Mouse (Mus musculus) megakaryocyte, embryonic 14.5 days (primary cell): ENCODE measurements at regions not wholly inside any gene's neighbourhood (a gene's known extent, or its start where the extent isn't known, plus 50 kb on each side); places are given as distances from the start of the nearest gene placed in this dataset.

Experiments used
- H3K27me3 ChIP-seq: replicated peaks from 2 replicates; pipeline ENCODE3; 2012; ENCODE audit warnings: inconsistent platforms
- H3K36me3 ChIP-seq: replicated peaks from 2 replicates; pipeline ENCODE3; 2012; ENCODE audit warnings: low read length, inconsistent platforms, mixed read lengths
- H3K4me1 ChIP-seq: 2 replicates; pipeline ENCODE4 v1.6.1; 2012; ENCODE audit warnings: inconsistent platforms
- H3K4me3 ChIP-seq: replicated peaks from 2 replicates; pipeline ENCODE3; 2012; ENCODE audit warnings: moderate library complexity, mild to moderate bottlenecking, inconsistent platforms
- H3K9me3 ChIP-seq: 2 replicates; pipeline ENCODE4 v1.6.1; 2012; ENCODE audit warnings: inconsistent platforms
- FLI1 ChIP-seq: IDR thresholded peaks from 2 replicates; pipeline ENCODE4 v1.6.1; 2012; ENCODE audit warnings: low read length, inconsistent platforms, mixed read lengths
- GATA1 ChIP-seq: IDR thresholded peaks from 3 replicates; pipeline ENCODE4 v1.6.1; 2012; ENCODE audit warnings: mixed read lengths, low read length, inconsistent platforms, borderline replicate concordance

DNA sequence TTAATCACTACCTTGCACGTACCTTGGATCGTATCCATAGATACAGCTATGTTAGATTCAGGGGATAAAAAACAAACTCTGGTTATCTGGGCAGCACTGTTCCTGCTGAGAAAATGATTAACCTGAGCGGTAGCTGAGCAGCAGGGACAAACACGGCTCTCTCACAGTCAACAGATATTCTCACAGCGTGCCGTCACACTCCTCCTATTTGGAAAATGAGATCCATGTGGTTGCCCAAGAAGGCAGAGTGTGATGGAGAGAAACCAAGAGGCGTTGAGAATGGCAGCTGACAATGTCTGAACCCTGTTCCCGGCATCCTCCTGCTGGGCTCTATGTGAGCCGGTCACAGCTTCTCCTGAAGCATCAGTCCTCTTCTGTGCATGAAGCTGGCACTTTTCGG is 155.6 kb upstream of the Arg1 start:
- H3K36me3 ChIP-seq = no peaks in the 10 kb centered on the region
- H3K9me3 ChIP-seq = peaks cover 14% of the 10 kb centered on the region
- TF ChIP-seq FLI1 = no peak
- no peak overlapping the region for H3K4me3 ChIP-seq
- H3K27me3 ChIP-seq = peaks cover 9% of the 10 kb centered on the region
- no peaks in the 10 kb centered on the region for H3K4me1 ChIP-seq

DNA sequence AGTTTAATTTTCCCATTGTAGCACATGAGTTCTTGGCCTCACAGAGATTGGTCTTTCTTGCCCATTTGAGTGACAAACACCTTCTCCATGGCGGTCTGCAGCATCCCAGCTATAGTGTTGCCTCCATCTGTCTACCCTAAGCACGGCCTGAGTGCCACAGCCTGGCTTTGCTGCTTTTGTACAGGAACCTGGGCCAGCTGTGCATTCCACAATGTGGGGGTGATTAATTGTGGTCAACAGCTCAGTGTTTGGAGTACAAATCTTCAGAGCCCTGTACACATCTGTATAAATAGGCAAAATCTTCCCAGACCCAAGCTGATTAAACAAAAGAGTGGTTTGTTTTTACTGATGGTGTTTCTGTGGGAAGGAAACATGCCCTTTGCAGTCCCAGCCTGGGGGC is 145.3 kb upstream of the Arg1 start:
- no peaks in the 10 kb centered on the region for H3K36me3 ChIP-seq
- no peaks in the 10 kb centered on the region for H3K27me3 ChIP-seq
- H3K9me3 ChIP-seq = peaks cover 21% of the 10 kb centered on the region
- H3K4me1 ChIP-seq = peaks cover 8% of the 10 kb centered on the region
- TF ChIP-seq FLI1 (no peak), GATA1 (no peak)
- no peak overlapping the region for H3K4me3 ChIP-seq

GRCm38 (mm10) chr10:25068301-25068700 is 141.0 kb upstream of the Arg1 start:
- Histone ChIP-seq H3K4me3 (no peak overlapping the region), H3K4me1 (peaks cover 8% of the 10 kb centered on the region), H3K36me3 (no peaks in the 10 kb centered on the region), H3K27me3 (no peaks in the 10 kb centered on the region), H3K9me3 (peaks cover 27% of the 10 kb centered on the region)
- TF ChIP-seq GATA1 = no peak
- no peak for TF ChIP-seq FLI1

GRCm38 (mm10) chr10:25064701-25065362 is 137.5 kb upstream of the Arg1 start:
- TF ChIP-seq FLI1 (no peak), GATA1 (no peak)
- Histone ChIP-seq H3K27me3 (no peaks in the 10 kb centered on the region), H3K4me3 (no peak overlapping the region), H3K4me1 (peaks cover 8% of the 10 kb centered on the region), H3K9me3 (peaks cover 9% of the 10 kb centered on the region), H3K36me3 (no peaks in the 10 kb centered on the region)

DNA sequence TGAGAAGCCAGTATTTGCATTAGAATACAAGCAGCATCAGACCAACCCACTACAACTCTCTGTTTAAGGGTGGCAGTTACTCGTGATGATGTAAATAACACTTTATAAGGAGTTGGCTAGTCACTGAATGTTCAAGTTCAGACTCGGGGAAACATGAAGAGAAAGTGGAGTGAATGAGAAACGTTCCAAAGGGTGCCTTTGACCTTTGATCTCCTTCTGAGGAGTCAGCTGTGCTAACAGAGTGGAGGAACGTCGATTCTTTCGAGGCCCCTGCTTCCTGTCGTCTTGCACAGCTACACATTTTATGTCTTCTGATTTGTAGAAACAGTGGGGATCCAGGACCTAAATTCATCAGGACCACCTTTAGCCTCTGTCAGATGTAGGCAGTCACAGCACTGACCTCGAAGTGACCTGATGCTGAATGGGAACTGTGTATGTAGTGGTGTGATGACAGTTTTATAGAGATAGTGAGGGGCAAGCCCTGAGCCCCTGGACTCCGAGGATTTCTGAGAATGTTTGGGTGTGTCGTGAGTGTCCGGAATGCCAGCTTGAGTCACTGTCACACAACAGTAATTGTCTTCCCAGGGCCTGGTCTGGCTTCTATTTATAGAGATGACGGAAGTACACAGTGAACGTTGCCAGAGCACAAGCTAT is 134.2 kb upstream of the Arg1 start:
- H3K27me3 ChIP-seq = no peaks in the 10 kb centered on the region
- H3K4me1 ChIP-seq = no peaks in the 10 kb centered on the region; the same call in 1 of the 2 replicates
- 0 out of 2 replicates have a peak, but pooled peaks cover 6% of the 10 kb centered on the region for H3K9me3 ChIP-seq
- no peaks in the 10 kb centered on the region for H3K36me3 ChIP-seq
- no peak for TF ChIP-seq FLI1
- TF ChIP-seq GATA1 = no peak
- no peak overlapping the region for H3K4me3 ChIP-seq

- TF ChIP-seq FLI1 (no peak), GATA1 (no peak)
- Histone ChIP-seq H3K9me3 (no peaks in the 10 kb centered on the region; the same call in 1 of the 2 replicates), H3K36me3 (no peaks in the 10 kb centered on the region), H3K4me3 (no peak overlapping the region), H3K4me1 (no peaks in the 10 kb centered on the region; the same call in 1 of the 2 replicates), H3K27me3 (no peaks in the 10 kb centered on the region)
Observed at GRCm38 (mm10) chr10:25058694-25059093, 131.4 kb upstream of the Arg1 start.

GRCm38 (mm10) chr10:25051998-25052397 is 124.7 kb upstream of the Arg1 start:
- Histone ChIP-seq H3K4me1 (0 out of 2 replicates have a peak, but pooled peaks cover 6% of the 10 kb centered on the region), H3K36me3 (no peaks in the 10 kb centered on the region), H3K9me3 (peaks cover 3% of the 10 kb centered on the region), H3K4me3 (no peak overlapping the region), H3K27me3 (no peaks in the 10 kb centered on the region)
- TF ChIP-seq GATA1 = no peak
- no peak for TF ChIP-seq FLI1

GRCm38 (mm10) chr10:25051368-25051874 is 124.1 kb upstream of the Arg1 start:
- H3K36me3 ChIP-seq = no peaks in the 10 kb centered on the region
- no peaks in the 10 kb centered on the region for H3K27me3 ChIP-seq
- no peak for TF ChIP-seq GATA1
- no peak for TF ChIP-seq FLI1

GRCm38 (mm10) chr10:25041221-25041620 is 113.9 kb upstream of the Arg1 start:
- H3K36me3 ChIP-seq = no peaks in the 10 kb centered on the region
- no peaks in the 10 kb centered on the region for H3K27me3 ChIP-seq
- peaks cover 3% of the 10 kb centered on the region; the same call in 1 of the 2 replicates for H3K4me1 ChIP-seq
- no peaks in the 10 kb centered on the region for H3K9me3 ChIP-seq
- no peak overlapping the region for H3K4me3 ChIP-seq
- no peak for TF ChIP-seq GATA1
- no peak for TF ChIP-seq FLI1

More at GRCm38 (mm10) chr10:25051368-25051874, 124.1 kb upstream of the Arg1 start:
- Histone ChIP-seq H3K4me3 (no peak overlapping the region), H3K9me3 (peaks cover 3% of the 10 kb centered on the region), H3K4me1 (0 out of 2 replicates have a peak, but pooled peaks cover 6% of the 10 kb centered on the region)

DNA sequence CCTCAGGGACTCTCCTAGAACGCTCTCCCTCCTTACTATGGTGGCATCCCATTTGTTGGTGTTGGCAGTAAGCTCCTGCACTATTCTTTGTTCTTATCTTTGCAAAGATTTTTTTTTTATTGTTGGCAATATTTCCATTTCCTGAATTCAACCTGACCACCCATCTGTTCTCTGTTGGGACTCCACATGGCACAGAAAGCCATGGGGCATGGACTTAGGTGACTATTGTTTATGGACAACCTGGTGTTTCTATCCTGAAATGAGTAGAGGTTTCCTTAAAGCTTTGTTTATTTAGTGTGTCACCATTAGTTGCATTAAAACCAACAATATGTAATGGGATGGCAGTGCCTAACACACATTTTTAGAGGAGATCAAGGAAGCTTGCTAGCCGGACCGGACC is 112.6 kb upstream of the Arg1 start:
- TF ChIP-seq FLI1 (no peak), GATA1 (no peak)

More for the DNA sequence above, 112.6 kb upstream of the Arg1 start:
- H3K4me3 ChIP-seq = no peak overlapping the region
- peaks cover 3% of the 10 kb centered on the region; the same call in 1 of the 2 replicates for H3K4me1 ChIP-seq
- no peaks in the 10 kb centered on the region for H3K9me3 ChIP-seq
- no peaks in the 10 kb centered on the region for H3K36me3 ChIP-seq
- no peaks in the 10 kb centered on the region for H3K27me3 ChIP-seq
